Mouse (Mus musculus) neural tube, embryonic 12.5 days (tissue): ENCODE data around the gene Macrod2. TPM values are rescaled to one million over a fixed set of nuclear protein-coding genes. Genes with fewer than 3 reads are reported as not detected.
A peak's percentile ranks its signal among the peaks of the same experiment; 100 is the strongest.

Experiments used
- ATAC-seq: fragments of 200-750 bp; cut with Nextera tagmentation; 2 replicates; pipeline ENCODE4 v1.8.0; 2017; ENCODE audit warnings: low read depth, mild to moderate bottlenecking, moderate TSS enrichment, moderate library complexity; ENCODE audit not compliant: low FRiP score
- H3K27ac ChIP-seq: fragments of 300-500 bp; sonication (generic); 2 replicates; pipeline ENCODE4 v1.5.1; 2016
- H3K27me3 ChIP-seq: fragments of 300-500 bp; sonication (generic); replicated peaks from 2 replicates; pipeline ENCODE4 v1.6.1; 2016; ENCODE audit warnings: mild to moderate bottlenecking
- H3K36me3 ChIP-seq: fragments of 300-500 bp; sonication (generic); 2 replicates; pipeline ENCODE4 v1.6.1; 2016; ENCODE audit warnings: mild to moderate bottlenecking
- H3K4me1 ChIP-seq: fragments of 300-500 bp; sonication (generic); 2 replicates; pipeline ENCODE4 v1.6.1; 2016
- H3K4me2 ChIP-seq: fragments of 300-500 bp; sonication (generic); replicated peaks from 2 replicates; pipeline ENCODE4 v1.6.1; 2016; ENCODE audit warnings: mild to moderate bottlenecking
- H3K4me3 ChIP-seq: fragments of 300-500 bp; sonication (generic); 2 replicates; pipeline ENCODE4 v1.5.1; 2016
- H3K9ac ChIP-seq: fragments of 300-500 bp; sonication (generic); 2 replicates; pipeline ENCODE4 v1.6.1; 2016; ENCODE audit warnings: mild to moderate bottlenecking
- H3K9me3 ChIP-seq: fragments of 300-500 bp; sonication (generic); 2 replicates; pipeline ENCODE4 v1.6.1; 2016; ENCODE audit warnings: mild to moderate bottlenecking
- WGBS: fragments of 180-500 bp; shearing (Covaris S2); methylation state at CpG from one replicate; pipeline ENCODE4 v1.1.7; 2016; 5-methylcytosine and 5-hydroxymethylcytosine counted together
- polyA plus RNA-seq: library from polyadenylated mRNA; unstranded; fragments of >200 nt; fragmentation: Nextera tagmentation; extraction: Ambion mirVana; gene quantifications from 2 replicates; pipeline ENCODE4 v1.2.1, GENCODE M21; 2016

The Macrod2 gene
- polyA plus RNA-seq, 1 experiment from 2014 or later, result 53.8 TPM

DNA sequence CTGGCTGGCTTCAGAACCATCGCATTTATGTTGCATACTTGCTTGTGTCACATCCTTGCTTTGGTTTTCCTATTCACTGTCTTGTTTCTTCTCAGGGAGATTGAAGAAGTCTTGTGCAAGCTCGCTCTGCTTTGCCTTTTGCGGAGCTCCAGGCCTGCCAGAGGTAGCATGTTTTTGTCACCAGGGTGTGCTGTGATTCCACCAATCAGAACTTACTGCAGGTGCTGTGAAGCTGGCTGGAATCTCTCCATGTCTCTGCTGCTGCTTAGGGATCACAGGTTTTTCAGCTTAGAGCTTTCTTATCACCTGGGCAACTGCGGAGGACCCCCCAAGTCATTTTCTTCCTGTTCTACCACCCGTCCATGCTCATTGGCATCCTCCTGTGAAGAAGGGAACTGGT is 105.8 kb downstream of the Macrod2 start:
- Histone ChIP-seq H3K9ac (no peak overlapping the region), H3K4me3 (no peak overlapping the region), H3K27me3 (no peaks in the 10 kb centered on the region), H3K9me3 (no peaks in the 10 kb centered on the region), H3K36me3 (no peaks in the 10 kb centered on the region), H3K4me1 (no peaks in the 10 kb centered on the region), H3K4me2 (no peak overlapping the region), H3K27ac (no peak overlapping the region)
- peak; percentile 37; the same call in 1 of the 2 replicates for ATAC-seq
- 44% methylated on average over 5 of the region's 5 CpGs for WGBS

DNA sequence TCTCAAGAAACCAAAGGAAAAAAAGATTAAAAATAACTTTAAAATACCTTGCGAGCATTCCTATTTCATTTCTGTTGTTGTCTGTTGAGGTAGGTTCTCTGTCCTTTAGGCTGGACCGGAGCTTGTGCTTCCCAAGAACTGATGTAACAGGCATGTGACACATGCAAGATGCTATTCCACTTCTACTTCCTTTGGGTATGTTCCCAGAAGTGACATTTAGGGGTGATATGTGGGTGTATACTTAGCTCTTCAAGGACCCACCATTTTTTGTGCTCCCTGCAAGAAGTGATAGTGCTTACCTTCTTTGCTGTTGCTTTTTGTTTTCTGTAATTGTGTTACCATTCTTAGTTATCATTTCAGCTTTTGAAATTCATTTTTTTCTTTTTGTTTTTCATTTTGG is 126.4 kb downstream of the Macrod2 start:
- Histone ChIP-seq H3K4me3 (no peak overlapping the region), H3K27ac (no peak overlapping the region), H3K4me2 (no peak overlapping the region), H3K36me3 (no peaks in the 10 kb centered on the region), H3K27me3 (no peaks in the 10 kb centered on the region), H3K4me1 (no peaks in the 10 kb centered on the region), H3K9me3 (no peaks in the 10 kb centered on the region), H3K9ac (no peak overlapping the region)
- no peak for ATAC-seq
- WGBS, result 94% methylated on average over 2 of the region's 2 CpGs

DNA sequence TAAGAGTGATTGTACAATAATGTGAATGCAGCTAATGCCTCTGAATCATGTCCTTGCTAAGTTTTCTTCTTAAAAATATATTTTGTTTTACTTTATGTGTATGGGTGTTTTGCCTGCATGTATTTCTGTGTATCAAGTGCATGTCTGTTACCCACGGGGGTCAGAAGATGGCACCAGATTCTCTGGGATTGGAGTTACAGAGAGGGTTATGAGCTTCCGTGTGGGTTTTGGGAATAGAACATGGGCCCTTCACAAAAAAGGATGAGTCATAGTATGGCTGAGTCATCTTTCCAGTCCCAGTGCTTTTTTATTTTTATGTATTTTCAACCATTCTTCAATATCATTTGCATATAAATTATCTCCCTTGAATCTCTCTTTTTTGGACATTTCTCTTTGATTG is 135.1 kb downstream of the Macrod2 start:
- no peak overlapping the region for H3K9ac ChIP-seq
- H3K4me2 ChIP-seq, result no peak overlapping the region
- WGBS, result 67% methylated on average over 2 of the region's 2 CpGs
- H3K36me3 ChIP-seq, result no peaks in the 10 kb centered on the region
- H3K27ac ChIP-seq, result no peak overlapping the region
- H3K27me3 ChIP-seq, result no peaks in the 10 kb centered on the region
- no peaks in the 10 kb centered on the region for H3K4me1 ChIP-seq
- no peak overlapping the region for H3K4me3 ChIP-seq
- ATAC-seq, result no peak
- no peaks in the 10 kb centered on the region for H3K9me3 ChIP-seq

DNA sequence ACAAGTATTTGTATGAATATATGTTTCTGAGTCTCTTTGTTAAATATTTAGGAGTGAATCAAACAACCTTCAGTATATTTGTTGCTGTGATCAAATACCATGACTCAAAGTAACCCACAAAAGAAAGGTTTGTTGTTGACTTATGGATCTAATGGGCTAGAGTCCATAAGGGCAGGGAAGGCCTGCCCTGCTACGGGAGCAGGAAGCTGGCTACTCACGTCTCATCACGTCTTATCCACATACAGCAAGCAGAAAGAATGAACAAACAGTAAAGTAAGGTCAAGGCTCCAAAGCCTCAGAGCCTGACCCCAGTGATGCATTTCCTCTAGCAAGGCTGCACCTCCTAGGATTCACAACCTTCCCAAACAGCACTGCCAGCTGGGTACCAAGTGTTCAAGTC is 136.9 kb downstream of the Macrod2 start:
- H3K4me1 ChIP-seq, result no peaks in the 10 kb centered on the region
- ATAC-seq, result no peak
- no peak overlapping the region for H3K4me2 ChIP-seq
- H3K36me3 ChIP-seq, result no peaks in the 10 kb centered on the region
- no peaks in the 10 kb centered on the region for H3K9me3 ChIP-seq
- no peaks in the 10 kb centered on the region for H3K27me3 ChIP-seq
- H3K4me3 ChIP-seq, result no peak overlapping the region
- 56% methylated on average over 3 of the region's 3 CpGs for WGBS
- H3K9ac ChIP-seq, result no peak overlapping the region
- no peak overlapping the region for H3K27ac ChIP-seq

DNA sequence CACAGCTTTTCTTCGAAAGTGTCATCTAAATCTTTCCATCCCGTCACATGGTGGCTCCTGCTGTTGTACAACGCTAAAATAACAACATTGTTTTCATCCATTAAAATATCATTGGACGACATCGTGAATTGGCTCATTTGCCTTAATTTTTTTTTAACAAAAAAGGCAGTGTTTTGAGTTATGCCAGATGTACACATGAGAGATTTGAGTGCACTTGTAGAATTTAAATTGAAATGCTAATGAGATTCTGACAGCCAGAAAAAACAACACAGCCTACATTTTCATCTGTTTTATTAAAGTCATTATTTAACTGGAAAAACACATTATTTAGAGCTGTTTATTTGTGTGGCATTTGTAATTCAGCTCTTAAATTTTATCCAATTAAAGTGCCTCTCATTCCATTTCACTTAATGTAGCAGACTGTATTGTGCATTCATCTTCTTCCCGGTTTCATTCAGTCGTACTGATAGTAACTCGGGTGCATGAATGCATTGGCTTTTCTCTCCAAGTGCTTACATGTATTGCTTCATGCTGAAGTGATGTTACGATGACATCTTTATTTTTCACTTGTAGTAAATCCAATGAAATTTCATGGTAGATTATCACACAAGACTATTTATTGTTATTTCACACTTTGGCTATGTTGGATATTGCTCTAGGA is 137.9 kb downstream of the Macrod2 start:
- ATAC-seq, result 0 out of 2 replicates have a peak, but pooled peaks have one; percentile 50
- Histone ChIP-seq H3K27ac (no peak overlapping the region), H3K4me2 (no peak overlapping the region), H3K36me3 (no peaks in the 10 kb centered on the region), H3K9me3 (no peaks in the 10 kb centered on the region), H3K27me3 (no peaks in the 10 kb centered on the region), H3K4me3 (no peak overlapping the region), H3K9ac (no peak overlapping the region), H3K4me1 (no peaks in the 10 kb centered on the region)
- WGBS, result 66% methylated on average over 9 of the region's 9 CpGs

DNA sequence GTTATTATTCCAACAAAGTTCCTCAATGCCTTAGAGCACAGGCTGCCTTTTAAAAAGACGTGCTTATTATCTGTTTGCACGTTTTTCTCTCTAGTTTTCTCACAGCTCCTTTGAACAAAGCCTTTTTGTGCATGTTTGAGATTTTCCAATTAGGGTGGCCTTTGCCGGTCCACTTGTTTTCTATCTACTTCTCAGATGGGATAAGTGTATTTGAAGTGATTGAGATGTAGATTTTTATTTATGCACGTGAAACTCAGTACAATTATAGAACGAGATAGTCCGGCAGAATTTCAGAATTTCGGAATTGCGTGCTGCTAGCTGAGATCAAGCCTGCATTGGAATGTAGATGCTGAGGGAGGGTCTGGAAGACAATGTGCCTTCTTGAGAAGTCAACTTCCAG is 138.5 kb downstream of the Macrod2 start:
- ATAC-seq, result no peak
- H3K9ac ChIP-seq, result no peak overlapping the region
- H3K27me3 ChIP-seq, result no peaks in the 10 kb centered on the region
- WGBS, result 64% methylated on average over 8 of the region's 8 CpGs
- no peak overlapping the region for H3K27ac ChIP-seq
- H3K36me3 ChIP-seq, result no peaks in the 10 kb centered on the region
- H3K4me1 ChIP-seq, result no peaks in the 10 kb centered on the region
- no peak overlapping the region for H3K4me3 ChIP-seq
- no peaks in the 10 kb centered on the region for H3K9me3 ChIP-seq
- no peak overlapping the region for H3K4me2 ChIP-seq

DNA sequence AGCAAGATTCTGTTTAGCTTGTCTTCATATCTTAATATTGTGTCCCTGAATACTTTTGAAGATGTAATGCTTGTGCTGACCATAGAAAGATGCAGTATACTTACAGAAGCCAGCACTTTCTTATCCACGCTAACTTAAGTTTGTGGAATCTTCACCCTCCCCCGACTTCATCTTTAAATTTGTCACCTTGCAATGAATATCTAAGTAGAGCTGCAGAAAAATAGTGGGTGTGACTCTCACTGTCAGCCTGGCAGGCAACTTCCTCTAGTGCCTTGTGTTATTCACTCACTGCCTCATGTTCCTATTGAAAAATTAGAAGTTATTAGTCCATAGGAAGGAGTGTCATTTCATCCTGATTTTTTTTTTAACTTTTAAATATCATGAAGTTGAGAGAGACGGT is 139.5 kb downstream of the Macrod2 start:
- 93% methylated on average over 3 of the region's 3 CpGs for WGBS
- no peak for ATAC-seq

DNA sequence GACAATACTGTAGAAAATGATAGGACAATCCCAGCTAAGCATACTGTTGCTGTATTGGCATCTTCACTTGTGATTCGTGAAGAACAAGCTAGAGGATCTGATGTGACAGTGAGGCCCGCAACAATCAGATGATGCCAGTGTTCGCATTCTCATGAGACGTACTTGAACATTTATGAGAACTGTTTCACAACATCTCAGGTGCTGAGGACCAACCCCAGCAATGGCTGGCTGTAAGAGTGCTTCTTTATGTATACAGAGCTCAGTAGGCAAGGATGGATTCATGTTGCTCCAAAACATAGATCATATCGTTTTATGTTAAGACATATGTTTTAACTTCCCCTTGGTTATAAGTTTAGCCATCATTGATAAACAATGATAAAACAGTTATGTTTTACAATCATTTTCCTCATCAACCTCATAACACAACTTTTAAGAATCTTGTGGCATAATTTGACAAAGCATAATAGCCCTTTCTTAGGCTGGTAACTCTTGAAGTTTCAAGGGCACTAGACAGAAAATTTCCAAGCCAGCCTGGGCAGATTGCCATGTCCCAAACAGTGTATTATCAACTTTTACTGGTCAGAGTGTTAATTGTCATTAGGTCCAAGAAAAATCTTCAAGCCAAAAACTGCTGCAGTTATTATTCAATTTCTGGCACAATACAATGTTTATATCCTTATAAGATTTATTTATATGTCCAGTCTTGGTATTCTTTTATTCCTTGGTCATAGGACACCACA is 140.9 kb downstream of the Macrod2 start:
- no peaks in the 10 kb centered on the region for H3K36me3 ChIP-seq
- no peak overlapping the region for H3K4me3 ChIP-seq
- no peaks in the 10 kb centered on the region for H3K4me1 ChIP-seq
- no peak overlapping the region for H3K4me2 ChIP-seq
- no peak overlapping the region for H3K9ac ChIP-seq
- no peak for ATAC-seq
- no peak overlapping the region for H3K27ac ChIP-seq
- no peaks in the 10 kb centered on the region for H3K9me3 ChIP-seq
- no peaks in the 10 kb centered on the region for H3K27me3 ChIP-seq
- 93% methylated on average over 5 of the region's 5 CpGs for WGBS

More for the DNA sequence above, 139.5 kb downstream of the Macrod2 start:
- Histone ChIP-seq H3K27ac (no peak overlapping the region), H3K4me2 (no peak overlapping the region), H3K4me3 (no peak overlapping the region), H3K36me3 (no peaks in the 10 kb centered on the region), H3K27me3 (no peaks in the 10 kb centered on the region), H3K9me3 (no peaks in the 10 kb centered on the region), H3K9ac (no peak overlapping the region), H3K4me1 (no peaks in the 10 kb centered on the region)

DNA sequence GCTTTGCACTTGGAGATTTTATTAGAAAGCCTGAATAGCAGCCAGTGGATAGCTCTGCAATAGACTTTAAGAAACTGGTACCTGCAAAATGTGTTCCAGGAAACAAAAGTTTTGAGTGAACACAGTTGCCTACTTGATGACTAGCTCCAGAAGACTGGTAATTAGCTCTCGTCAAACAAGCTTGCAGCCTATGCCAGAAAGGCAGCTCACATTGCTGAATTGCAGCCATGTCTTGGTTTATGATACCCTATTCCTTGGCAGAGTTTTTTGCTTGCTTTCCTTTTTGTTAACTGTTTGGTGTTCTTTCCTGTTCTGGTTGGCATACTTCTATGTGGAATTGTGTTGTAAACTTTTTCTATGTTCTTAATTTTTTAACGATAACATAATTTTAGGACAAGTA is 154.2 kb downstream of the Macrod2 start:
- Histone ChIP-seq H3K9me3 (no peaks in the 10 kb centered on the region), H3K9ac (no peak overlapping the region), H3K4me3 (no peak overlapping the region), H3K27ac (no peak overlapping the region), H3K4me1 (no peaks in the 10 kb centered on the region), H3K36me3 (no peaks in the 10 kb centered on the region), H3K27me3 (no peaks in the 10 kb centered on the region), H3K4me2 (no peak overlapping the region)
- WGBS, result 70% methylated on average over 2 of the region's 2 CpGs
- no peak for ATAC-seq

DNA sequence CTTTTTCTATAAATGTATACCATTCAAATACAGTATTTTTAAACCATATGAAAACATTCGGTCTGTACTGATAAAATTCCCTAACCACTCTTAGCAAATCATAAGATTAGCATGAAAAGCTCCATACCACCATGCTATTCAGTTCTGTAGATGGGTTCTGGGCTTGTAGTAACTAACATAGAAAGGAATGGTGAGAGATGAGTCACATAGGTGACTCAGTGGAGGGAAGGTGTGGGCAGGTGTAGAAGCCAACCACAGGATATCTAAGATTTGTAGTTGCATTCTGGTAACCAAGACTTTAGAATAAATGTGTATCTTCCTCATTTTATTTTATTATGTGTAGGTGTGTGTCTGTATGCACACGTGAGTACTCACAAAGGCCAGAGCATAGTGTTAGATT is 166.3 kb downstream of the Macrod2 start:
- Histone ChIP-seq H3K9ac (no peak overlapping the region), H3K9me3 (no peaks in the 10 kb centered on the region), H3K27me3 (no peaks in the 10 kb centered on the region), H3K4me1 (no peaks in the 10 kb centered on the region), H3K4me3 (no peak overlapping the region), H3K36me3 (no peaks in the 10 kb centered on the region), H3K27ac (no peak overlapping the region), H3K4me2 (no peak overlapping the region)
- 92% methylated on average over 2 of the region's 2 CpGs for WGBS
- no peak for ATAC-seq

DNA sequence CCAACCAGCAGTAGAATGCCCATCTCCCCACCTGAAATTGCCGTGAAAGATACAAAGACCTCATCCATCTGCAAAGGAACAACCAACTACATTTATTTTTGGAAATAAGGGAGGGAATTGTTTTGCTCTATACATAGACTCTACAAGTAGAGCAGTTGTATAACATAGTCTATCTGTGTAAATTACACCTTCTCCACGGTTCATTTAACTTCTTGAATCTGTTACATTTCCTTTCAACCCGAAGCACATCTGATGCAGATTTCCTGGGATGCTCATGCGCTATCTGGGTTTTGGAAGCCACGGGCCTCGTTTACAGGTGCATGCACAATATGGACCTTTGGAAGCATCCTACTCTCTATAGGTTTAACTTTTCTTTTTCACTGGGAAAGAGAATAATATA is 175.8 kb downstream of the Macrod2 start:
- no peaks in the 10 kb centered on the region for H3K9me3 ChIP-seq
- no peak overlapping the region for H3K4me3 ChIP-seq
- H3K4me2 ChIP-seq, result no peak overlapping the region
- H3K36me3 ChIP-seq, result no peaks in the 10 kb centered on the region
- no peak overlapping the region for H3K9ac ChIP-seq
- H3K4me1 ChIP-seq, result no peaks in the 10 kb centered on the region
- no peaks in the 10 kb centered on the region for H3K27me3 ChIP-seq
- WGBS, result 81% methylated on average over 6 of the region's 6 CpGs
- H3K27ac ChIP-seq, result no peak overlapping the region
- ATAC-seq, result no peak

DNA sequence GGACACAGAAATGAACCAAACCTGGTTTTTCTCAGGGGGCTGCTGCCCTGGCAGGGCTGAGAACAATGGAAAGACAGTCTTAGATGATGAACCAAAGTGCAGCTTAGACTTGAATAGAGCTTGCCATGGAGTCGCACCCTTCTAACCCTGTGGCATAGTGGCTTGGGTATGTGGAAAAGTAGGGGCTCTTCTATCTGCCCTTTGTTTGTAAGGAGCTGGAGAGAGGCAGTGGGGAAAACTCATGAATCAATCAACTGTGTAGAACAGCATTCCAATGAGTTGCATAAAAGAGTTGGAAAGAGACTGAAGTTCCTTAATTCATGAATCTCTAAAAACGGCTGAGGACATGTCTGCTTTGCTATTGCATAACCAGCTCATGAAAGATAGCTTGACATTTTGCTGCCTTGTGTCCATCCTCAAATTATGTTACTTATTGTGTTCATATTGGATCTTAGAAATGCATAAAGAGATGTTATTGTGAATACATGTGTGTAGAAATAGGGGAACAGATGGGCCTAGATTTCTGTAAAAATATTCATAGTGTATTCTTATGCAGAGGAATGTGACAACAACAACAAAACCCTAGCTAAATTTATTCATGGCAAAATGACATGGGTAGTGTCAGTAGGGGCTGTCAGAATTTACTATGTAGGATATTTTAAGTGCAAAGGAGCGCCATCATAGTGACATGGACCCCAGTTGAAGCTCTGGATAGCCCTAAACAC is 197.6 kb downstream of the Macrod2 start:
- no peak overlapping the region for H3K27ac ChIP-seq
- 60% methylated on average over 3 of the region's 3 CpGs for WGBS

More for the DNA sequence above, 197.6 kb downstream of the Macrod2 start:
- no peak overlapping the region for H3K4me2 ChIP-seq
- no peaks in the 10 kb centered on the region for H3K36me3 ChIP-seq
- no peak overlapping the region for H3K4me3 ChIP-seq
- no peak for ATAC-seq
- no peaks in the 10 kb centered on the region for H3K9me3 ChIP-seq
- no peaks in the 10 kb centered on the region for H3K4me1 ChIP-seq
- H3K9ac ChIP-seq, result no peak overlapping the region
- H3K27me3 ChIP-seq, result no peaks in the 10 kb centered on the region
